Mouse (Mus musculus): ENCODE data around the gene Sephs1. TPM values are rescaled to one million over a fixed set of nuclear protein-coding genes. Genes with fewer than 3 reads are reported as not detected.

Sephs1 gene
- polyA plus RNA-seq, 2 experiments: 75.7 to 91.1 TPM

DNA sequence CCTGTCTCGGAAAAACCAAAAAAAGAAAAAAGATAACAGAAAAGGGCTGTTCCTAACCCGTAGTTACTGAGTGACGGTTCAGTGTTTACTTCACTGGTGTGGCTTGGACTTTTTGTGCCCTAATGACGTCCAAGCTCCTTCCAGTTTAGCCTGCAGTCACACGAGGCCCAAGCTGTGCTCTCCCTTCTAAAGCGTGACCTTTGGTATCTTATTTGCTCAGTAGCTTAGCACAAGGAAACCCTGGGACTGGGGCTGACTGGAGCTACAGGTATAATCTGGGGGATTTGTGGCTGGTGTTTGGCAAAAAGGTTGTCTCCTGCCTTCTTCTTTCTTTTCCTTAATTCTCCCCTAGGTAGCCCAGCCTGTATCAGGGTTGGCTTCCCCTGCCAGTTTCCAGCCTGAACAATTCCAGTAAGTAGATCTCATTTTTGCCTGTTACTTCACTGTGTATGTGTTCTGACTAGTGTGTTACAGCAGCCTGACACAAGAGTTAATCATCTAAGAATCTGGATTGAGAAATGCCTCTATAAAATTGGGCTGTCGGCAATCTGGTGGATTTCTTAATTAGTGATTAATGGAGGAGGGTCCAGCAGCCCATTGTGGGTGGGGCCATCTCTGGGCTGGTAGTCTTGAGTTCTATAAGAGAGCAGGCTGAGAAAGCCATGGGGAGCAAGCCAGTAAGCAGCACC is 41.3 kb downstream of the Sephs1 start:
- Histone ChIP-seq H3K4me2 (replicated peaks; ENCODE audit: low read depth, low read length, severe bottlenecking) (no peak overlapping the region), H3K27ac (replicated peaks; ENCODE audit: low read depth, low read length) (no peak overlapping the region), H3K9me3 (ENCODE audit: control insufficient read depth, low read length) (no peaks in the 10 kb centered on the region), H3K36me3 (ENCODE audit: control insufficient read depth, insufficient read depth, low read length) (peaks cover 5% of the 10 kb centered on the region; the same call in 1 of the 2 replicates), H3K9ac (ENCODE audit: low read depth, low read length, severe bottlenecking) (no peak overlapping the region), H3K4me3 (replicated peaks; ENCODE audit: low read length) (no peak overlapping the region), H3K27me3 (ENCODE audit: control insufficient read depth, insufficient read depth, low read length) (no peaks in the 10 kb centered on the region), H3K4me1 (ENCODE audit: control insufficient read depth, insufficient read depth, low read length) (peaks cover 12% of the 10 kb centered on the region; the same call in 1 of the 2 replicates)
- TF ChIP-seq POLR2A (IDR thresholded peaks at IDR 0.05; ENCODE audit: borderline replicate concordance, extremely low read depth, insufficient read depth, insufficient read length): no peak
- no peak for ATAC-seq (ENCODE audit: low FRiP score, low read depth)
- no peak for DNase-seq (ENCODE audit: low spot score)
- 67% methylated on average over 7 of the region's 7 CpGs for WGBS

- Histone ChIP-seq H3K9me3 (ENCODE audit: control insufficient read depth, low read length) (no peaks in the 10 kb centered on the region), H3K36me3 (ENCODE audit: control insufficient read depth, insufficient read depth, low read length) (peaks cover 26% of the 10 kb centered on the region), H3K9ac (ENCODE audit: low read depth, low read length, severe bottlenecking) (no peak overlapping the region), H3K27me3 (ENCODE audit: control insufficient read depth, insufficient read depth, low read length) (no peaks in the 10 kb centered on the region), H3K27ac (replicated peaks; ENCODE audit: low read depth, low read length) (no peak overlapping the region), H3K4me2 (replicated peaks; ENCODE audit: low read depth, low read length, severe bottlenecking) (no peak overlapping the region), H3K4me1 (ENCODE audit: control insufficient read depth, insufficient read depth, low read length) (no peaks in the 10 kb centered on the region), H3K4me3 (replicated peaks; ENCODE audit: low read length) (no peak overlapping the region)
- DNase-seq (ENCODE audit: low spot score) (no peak), ATAC-seq (ENCODE audit: low FRiP score, low read depth) (no peak)
- 90% methylated on average over 3 of the region's 3 CpGs for WGBS
- no peak for TF ChIP-seq POLR2A (IDR thresholded peaks at IDR 0.05; ENCODE audit: borderline replicate concordance, extremely low read depth, insufficient read depth, insufficient read length)
Measured at GRCm38 (mm10) chr2:4927391-4927790, 46.0 kb downstream of the Sephs1 start.

DNA sequence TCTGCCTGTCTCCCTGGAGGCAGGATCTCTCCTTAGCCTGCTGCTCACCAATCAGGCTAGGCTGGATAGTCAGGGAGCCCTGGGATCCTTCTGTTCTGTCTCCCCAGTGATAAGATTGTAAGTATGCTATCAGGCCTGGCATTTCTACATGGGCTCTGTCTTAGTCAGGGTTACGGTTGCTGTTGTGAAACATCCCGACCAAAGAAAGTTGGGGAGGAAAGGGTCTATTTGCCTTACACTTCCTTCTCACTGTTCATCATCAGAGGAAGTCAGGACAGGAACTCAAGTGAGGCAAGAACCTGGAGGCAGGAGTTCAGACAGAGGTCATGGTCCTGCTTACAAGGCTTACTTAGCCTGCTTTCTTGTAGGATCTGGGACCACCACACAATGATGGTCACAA is 47.9 kb downstream of the Sephs1 start:
- Histone ChIP-seq H3K9ac (ENCODE audit: low read depth, low read length, severe bottlenecking) (no peak overlapping the region), H3K4me3 (replicated peaks; ENCODE audit: low read length) (no peak overlapping the region), H3K27ac (replicated peaks; ENCODE audit: low read depth, low read length) (no peak overlapping the region), H3K36me3 (ENCODE audit: control insufficient read depth, insufficient read depth, low read length) (peaks cover 24% of the 10 kb centered on the region), H3K27me3 (ENCODE audit: control insufficient read depth, insufficient read depth, low read length) (no peaks in the 10 kb centered on the region), H3K4me1 (ENCODE audit: control insufficient read depth, insufficient read depth, low read length) (no peaks in the 10 kb centered on the region), H3K9me3 (ENCODE audit: control insufficient read depth, low read length) (no peaks in the 10 kb centered on the region), H3K4me2 (replicated peaks; ENCODE audit: low read depth, low read length, severe bottlenecking) (no peak overlapping the region)
- ATAC-seq (ENCODE audit: low FRiP score, low read depth) (no peak), DNase-seq (ENCODE audit: low spot score) (no peak)
- no peak for TF ChIP-seq POLR2A (IDR thresholded peaks at IDR 0.05; ENCODE audit: borderline replicate concordance, extremely low read depth, insufficient read depth, insufficient read length)
- 85% methylated on average over 2 of the region's 2 CpGs for WGBS

DNA sequence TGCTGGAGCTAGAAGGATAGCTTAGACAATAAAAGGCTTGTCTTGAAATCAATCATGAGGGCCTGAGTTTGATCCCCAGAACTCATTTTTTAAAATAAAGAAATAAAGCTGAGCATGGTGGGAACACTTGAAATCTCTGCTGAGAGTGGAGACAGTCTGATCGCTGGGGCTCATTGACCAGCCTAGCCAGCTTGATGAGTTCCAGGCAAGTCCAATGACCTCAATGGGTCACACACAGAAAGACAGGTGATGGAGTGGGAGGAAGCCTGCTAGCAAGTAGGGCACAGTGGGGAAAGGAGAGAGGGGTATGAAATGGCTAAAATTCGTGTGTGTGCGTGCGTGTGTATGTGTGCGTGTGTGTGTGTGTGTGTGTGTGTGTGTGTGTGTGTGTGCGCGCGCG is 53.2 kb downstream of the Sephs1 start:
- Histone ChIP-seq H3K27ac (replicated peaks; ENCODE audit: low read depth, low read length) (no peak overlapping the region), H3K36me3 (ENCODE audit: control insufficient read depth, insufficient read depth, low read length) (peaks cover 33% of the 10 kb centered on the region), H3K4me2 (replicated peaks; ENCODE audit: low read depth, low read length, severe bottlenecking) (no peak overlapping the region), H3K4me3 (replicated peaks; ENCODE audit: low read length) (no peak overlapping the region), H3K9ac (ENCODE audit: low read depth, low read length, severe bottlenecking) (no peak overlapping the region), H3K27me3 (ENCODE audit: control insufficient read depth, insufficient read depth, low read length) (no peaks in the 10 kb centered on the region), H3K4me1 (ENCODE audit: control insufficient read depth, insufficient read depth, low read length) (no peaks in the 10 kb centered on the region), H3K9me3 (ENCODE audit: control insufficient read depth, low read length) (no peaks in the 10 kb centered on the region)
- DNase-seq (ENCODE audit: low spot score) (no peak), ATAC-seq (ENCODE audit: low FRiP score, low read depth) (no peak)
- 90% methylated on average over 9 of the region's 9 CpGs for WGBS
- no peak for TF ChIP-seq POLR2A (IDR thresholded peaks at IDR 0.05; ENCODE audit: borderline replicate concordance, extremely low read depth, insufficient read depth, insufficient read length)

GRCm38 (mm10) chr2:4937931-4938330 is 56.6 kb downstream of the Sephs1 start:
- no peak overlapping the region for H3K4me2 ChIP-seq (replicated peaks; ENCODE audit: low read depth, low read length, severe bottlenecking)
- DNase-seq (ENCODE audit: low spot score) (no peak), ATAC-seq (ENCODE audit: low FRiP score, low read depth) (no peak)
- TF ChIP-seq POLR2A (IDR thresholded peaks at IDR 0.05; ENCODE audit: borderline replicate concordance, extremely low read depth, insufficient read depth, insufficient read length): no peak
- no peak overlapping the region for H3K9ac ChIP-seq (ENCODE audit: low read depth, low read length, severe bottlenecking)
- no peaks in the 10 kb centered on the region for H3K4me1 ChIP-seq (ENCODE audit: control insufficient read depth, insufficient read depth, low read length)
- no peak overlapping the region for H3K27ac ChIP-seq (replicated peaks; ENCODE audit: low read depth, low read length)
- WGBS: 91% methylated on average over 7 of the region's 7 CpGs
- H3K9me3 ChIP-seq (ENCODE audit: control insufficient read depth, low read length): no peaks in the 10 kb centered on the region
- H3K36me3 ChIP-seq (ENCODE audit: control insufficient read depth, insufficient read depth, low read length): peaks cover 17% of the 10 kb centered on the region
- H3K27me3 ChIP-seq (ENCODE audit: control insufficient read depth, insufficient read depth, low read length): no peaks in the 10 kb centered on the region
- H3K4me3 ChIP-seq (replicated peaks; ENCODE audit: low read length): no peak overlapping the region

All from limb, embryonic 14.5 days (tissue).